Mouse (Mus musculus): ENCODE measurements at regions not wholly inside any gene's neighbourhood (a gene's known extent, or its start where the extent isn't known, plus 50 kb on each side); places are given as distances from the start of the nearest gene placed in this dataset.

GRCm38 (mm10) chr14:100880103-100880502 is 320.0 kb downstream of the Prr30 start:
- no peak for DNase-seq

- no peak for DNase-seq
Measured at GRCm38 (mm10) chr14:100867790-100868189, 332.3 kb downstream of the Prr30 start.

GRCm38 (mm10) chr14:100864792-100865191 is 335.3 kb downstream of the Prr30 start:
- DNase-seq = no peak

- no peak for DNase-seq
Measured at GRCm38 (mm10) chr14:100864164-100864563, 336.0 kb downstream of the Prr30 start.

GRCm38 (mm10) chr14:100842828-100843227 is 357.3 kb downstream of the Prr30 start:
- no peak for DNase-seq

Data from right cerebral cortex, postnatal 4 days (tissue).